Mouse (Mus musculus): Measurements from ENCODE around the gene Gm13279.
"Not testable (repeated sequence)": the region's sequence is repeated elsewhere in the genome, so short reads cannot be mapped to it uniquely, and the experiment has no call there.

GRCm38 (mm10) chr4:88785409-88785808, 11.8 kb upstream of the Gm13279 start, which contains the start of gene Gm13276:
- not testable (repeated sequence) for TF ChIP-seq CTCF (IDR thresholded peaks at IDR 0.05; ENCODE audit: control insufficient read depth, insufficient read depth, low read length); POLR2A (IDR thresholded peaks at IDR 0.05; ENCODE audit: borderline replicate concordance, control insufficient read depth, low read depth, low read length)
